Mouse (Mus musculus) left cerebral cortex, postnatal 25 days (tissue): ENCODE data around the gene Gm10563. TPM values are rescaled to one million over a fixed set of nuclear protein-coding genes. Genes with fewer than 3 reads are reported as not detected.
A peak's percentile ranks its signal among the peaks of the same experiment; 100 is the strongest.

Experiments
- DNase-seq, 2 experiments: peaks; one replicate each; pipeline ENCODE4 v3.0.0; 2022; ENCODE audit warnings: low spot score in 2 of 2, mixed read lengths in 1 of 2
- intact Hi-C: fragments of 180-260 bp; cut with DNase I; formaldehyde crosslinking; loops from one replicate; pipeline ENCODE4 v1.15.1; 2025
- total RNA-seq, 2 experiments: library from RNA; stranded (reverse); gene quantifications; 2 replicates each; pipeline ENCODE4 v1.2.3; 2021

Gm10563 gene
- total RNA-seq, 2 experiments from 2014 or later = not detected

- intact Hi-C loops = no loop called here
- DNase-seq = peak; percentile 94 to 97
Observed at GRCm38 (mm10) chr4:155601091-155601996, 43.9 kb downstream of the Gm10563 start, which contains the start of gene Slc35e2. TSS of gene Slc35e2 (plus strand) at chr4:155601416.

DNA sequence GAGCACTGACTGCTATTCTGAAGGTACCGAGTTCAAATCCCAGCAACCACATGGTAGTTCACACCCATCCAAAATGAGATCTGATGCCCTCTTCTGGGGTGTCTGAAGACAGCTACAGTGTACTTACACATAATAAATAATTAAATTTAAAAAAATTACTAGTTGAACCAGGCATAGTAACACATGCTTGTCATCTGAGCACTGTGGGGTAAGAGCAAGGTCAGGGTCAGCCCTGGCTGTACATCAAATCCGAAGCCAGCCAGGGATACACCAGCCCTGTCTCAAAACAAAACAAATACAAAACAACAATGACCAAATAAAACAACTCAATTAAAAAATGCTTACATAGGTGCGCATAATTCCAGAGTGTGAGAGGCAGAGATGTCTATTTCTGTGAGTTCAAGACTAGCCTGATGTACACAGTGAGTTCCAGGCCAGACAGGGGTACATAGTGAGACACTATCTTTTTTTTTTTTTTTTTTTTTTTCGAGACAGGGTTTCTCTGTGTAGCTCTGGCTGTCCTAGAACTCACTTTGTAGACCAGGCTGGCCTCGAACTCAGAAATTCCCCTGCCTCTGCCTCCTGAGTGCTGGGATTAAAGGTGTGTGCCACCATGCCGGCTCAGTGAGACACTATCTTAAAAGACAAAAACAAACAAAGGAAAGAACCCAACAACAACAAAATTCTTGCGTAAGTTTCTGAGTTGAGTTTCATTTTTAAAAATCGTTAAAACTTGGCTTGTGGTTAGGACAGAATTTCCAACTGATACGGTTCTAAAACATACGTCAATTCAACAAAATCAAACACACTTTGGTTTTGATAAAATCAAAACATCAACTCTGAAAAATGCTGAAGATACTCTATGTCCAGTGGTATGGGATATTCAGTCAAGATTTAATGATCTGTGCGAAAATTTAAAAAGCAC is 45.0 kb downstream of the Gm10563 start:
- no peak for DNase-seq
- intact Hi-C loops = no loop called here

GRCm38 (mm10) chr4:155598536-155598935 is 46.7 kb downstream of the Gm10563 start:
- no peak for DNase-seq
- intact Hi-C loops = no loop called here

DNA sequence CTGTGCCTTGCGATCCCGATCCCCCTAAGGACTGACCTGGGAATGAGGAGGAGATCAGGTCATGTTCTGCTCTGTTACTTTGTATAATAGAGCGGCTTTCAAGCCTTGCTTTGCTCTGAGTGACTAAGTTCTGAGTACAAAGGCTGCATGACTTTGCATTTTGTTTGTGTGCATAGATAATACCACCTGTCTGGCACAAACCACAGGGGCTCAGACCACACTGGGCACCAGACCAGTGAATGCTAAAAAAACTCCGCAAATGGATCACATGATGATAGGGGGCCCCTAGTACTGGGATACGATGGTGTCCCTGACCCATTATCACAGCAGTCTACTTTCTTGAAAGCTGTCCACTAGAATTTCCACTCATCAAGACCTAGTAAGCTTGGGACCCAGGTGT is 48.6 kb downstream of the Gm10563 start:
- intact Hi-C loops = no loop called here
- no peak for DNase-seq

DNA sequence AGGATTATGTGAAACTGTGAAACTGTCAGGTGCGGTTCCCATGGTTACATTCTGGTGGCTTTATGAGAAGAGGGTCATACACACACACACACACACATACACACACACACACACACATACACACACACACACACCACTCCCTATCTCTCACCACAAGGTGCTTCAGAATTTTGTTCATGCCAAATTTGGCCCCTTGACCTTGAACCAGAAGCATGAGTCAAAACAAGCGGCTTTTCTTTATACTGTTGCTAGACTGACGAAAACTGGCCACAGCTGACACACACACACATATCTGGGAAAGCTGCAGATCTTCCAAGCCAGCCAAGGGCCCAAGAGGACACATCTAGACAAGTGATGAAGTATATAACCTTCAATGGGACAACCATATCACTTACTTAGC is 49.4 kb downstream of the Gm10563 start:
- intact Hi-C loops = no loop called here
- no peak for DNase-seq

GRCm38 (mm10) chr4:155593780-155594179 is 51.4 kb downstream of the Gm10563 start:
- intact Hi-C loops = no loop called here
- DNase-seq = no peak

DNA sequence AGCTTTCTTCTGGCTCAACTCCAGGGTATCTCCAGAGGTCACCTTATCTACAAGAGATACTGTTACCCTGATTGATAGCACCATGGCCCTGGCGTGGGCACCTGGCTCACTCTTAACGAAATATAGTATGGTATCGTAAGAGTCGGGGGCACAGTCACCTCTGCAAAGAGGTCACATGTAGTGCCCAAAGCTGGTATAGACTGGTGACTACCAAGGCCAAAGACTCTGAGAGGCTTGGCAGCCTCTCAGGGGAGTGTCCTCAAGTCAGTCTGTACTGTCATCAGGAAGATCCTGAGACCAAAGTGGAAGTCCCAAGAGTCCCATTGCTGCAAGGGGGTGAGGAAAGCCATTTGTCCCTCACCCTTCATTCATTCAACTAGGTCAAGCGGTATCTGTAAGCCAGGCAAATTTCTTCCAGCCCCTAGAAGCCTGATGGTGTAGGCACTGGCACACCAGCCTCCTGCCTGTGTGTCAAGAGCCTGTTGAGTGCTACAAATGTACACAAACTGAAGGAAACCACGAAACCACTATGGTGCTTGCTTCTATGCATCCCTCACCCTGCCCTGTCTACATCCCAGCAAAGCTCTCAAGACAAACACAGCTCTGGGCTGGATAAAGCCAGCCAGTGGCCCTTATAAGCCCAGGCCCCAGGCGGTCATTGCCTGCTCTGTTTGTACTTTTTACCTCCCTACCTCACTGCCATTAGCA is 54.0 kb downstream of the Gm10563 start:
- DNase-seq = no peak

DNA sequence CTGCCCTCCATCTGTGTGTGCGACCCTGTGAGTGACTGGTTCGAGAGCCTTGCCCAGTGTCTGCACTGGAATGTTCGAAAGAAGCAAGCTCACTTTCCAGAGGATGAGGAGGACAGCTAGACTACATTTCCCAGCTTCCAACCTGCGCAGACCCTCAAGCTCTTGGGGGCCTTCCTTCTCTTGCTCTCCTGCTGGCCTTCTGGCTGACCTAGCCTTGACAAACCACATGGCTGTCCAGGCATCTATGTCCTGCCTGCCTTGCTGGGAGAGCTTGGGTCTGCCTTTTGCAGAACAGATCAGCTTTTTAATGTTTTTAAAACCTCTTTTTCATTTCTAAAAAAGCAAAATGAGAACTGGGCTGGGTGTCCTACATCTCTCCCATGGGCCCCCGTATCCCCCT is 55.9 kb downstream of the Gm10563 start:
- no peak for DNase-seq
- intact Hi-C loops = no loop called here

More for the DNA sequence above, 54.0 kb downstream of the Gm10563 start:
- intact Hi-C loops = no loop called here

- intact Hi-C loops = no loop called here
- DNase-seq = no peak
Observed at GRCm38 (mm10) chr4:155582279-155582905, 62.8 kb downstream of the Gm10563 start.

GRCm38 (mm10) chr4:155580420-155580819 is 64.8 kb downstream of the Gm10563 start:
- DNase-seq = peak; percentile 53 to 56
- intact Hi-C loops = loop anchor here (1.0 kb wide), 1 partner anchor 99 kb away; no protein-coding TSS in a partner anchor

- no peak for DNase-seq
Observed at GRCm38 (mm10) chr4:155578336-155579125, 66.7 kb downstream of the Gm10563 start.

DNA sequence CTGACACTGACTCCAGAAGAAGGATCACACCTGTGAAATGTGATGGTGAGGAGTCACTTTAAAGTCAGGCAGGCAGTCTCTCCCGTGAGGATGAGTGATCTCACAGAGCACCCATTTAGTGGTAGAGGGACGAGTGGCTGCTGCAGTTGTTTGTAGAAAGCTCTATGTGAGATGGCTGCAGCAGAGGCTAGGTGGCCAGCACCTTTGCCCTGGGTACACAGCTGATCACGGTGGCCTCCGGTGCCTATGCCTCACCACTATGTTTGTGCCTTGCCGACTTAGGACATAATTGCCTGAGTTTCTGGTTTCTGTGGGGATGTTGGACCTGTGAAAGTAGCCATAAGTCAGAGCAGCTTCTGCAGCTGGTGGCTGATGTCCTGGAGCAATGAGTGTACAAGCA is 67.5 kb downstream of the Gm10563 start:
- no peak for DNase-seq
- intact Hi-C loops = no loop called here

More at GRCm38 (mm10) chr4:155578336-155579125, 66.7 kb downstream of the Gm10563 start:
- intact Hi-C loops = no loop called here

GRCm38 (mm10) chr4:155577132-155577531 is 68.1 kb downstream of the Gm10563 start:
- intact Hi-C loops = no loop called here
- no peak for DNase-seq

DNA sequence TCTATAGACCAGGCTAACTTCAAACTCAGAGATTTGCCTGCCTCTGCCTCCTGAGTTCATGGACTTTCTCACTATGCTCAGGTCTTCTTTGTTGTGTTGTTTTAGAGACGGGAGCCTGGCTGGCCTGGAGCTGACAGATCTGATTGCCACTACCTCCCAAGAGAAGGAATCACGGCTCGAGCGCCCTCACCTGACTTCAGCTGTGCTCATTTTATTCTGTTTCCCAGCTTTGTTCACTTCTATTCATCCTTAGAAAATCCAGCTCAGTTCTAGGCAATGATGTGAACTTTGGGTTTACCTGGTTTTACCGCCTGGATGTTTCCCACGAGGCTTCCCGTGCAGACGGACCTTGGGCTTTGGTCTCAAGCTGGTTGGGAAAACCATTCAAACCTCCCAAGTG is 69.7 kb downstream of the Gm10563 start:
- intact Hi-C loops = no loop called here
- DNase-seq = no peak

DNA sequence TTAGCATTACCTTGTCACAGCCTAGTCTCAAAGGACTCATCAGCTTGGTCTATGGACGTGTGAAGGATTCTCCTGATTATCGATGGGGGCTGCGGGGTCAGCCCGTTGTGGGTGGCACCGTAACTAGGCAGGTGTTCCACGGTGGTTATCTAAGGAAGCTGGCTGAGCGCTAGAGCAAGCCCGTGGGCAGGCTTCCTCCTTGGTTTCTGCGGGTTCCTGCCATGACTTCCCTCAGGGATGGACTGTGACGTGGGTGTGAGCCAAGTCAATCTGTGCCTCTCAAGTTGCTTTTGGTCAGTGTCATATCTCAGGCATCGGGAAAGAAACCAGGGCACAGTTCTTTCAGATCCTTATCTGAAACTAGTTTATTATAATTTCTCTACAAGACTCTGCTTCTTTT is 70.3 kb downstream of the Gm10563 start:
- intact Hi-C loops = no loop called here

GRCm38 (mm10) chr4:155573876-155574275 is 71.3 kb downstream of the Gm10563 start:
- intact Hi-C loops = no loop called here
- no peak for DNase-seq

More for the DNA sequence above, 70.3 kb downstream of the Gm10563 start:
- no peak for DNase-seq

DNA sequence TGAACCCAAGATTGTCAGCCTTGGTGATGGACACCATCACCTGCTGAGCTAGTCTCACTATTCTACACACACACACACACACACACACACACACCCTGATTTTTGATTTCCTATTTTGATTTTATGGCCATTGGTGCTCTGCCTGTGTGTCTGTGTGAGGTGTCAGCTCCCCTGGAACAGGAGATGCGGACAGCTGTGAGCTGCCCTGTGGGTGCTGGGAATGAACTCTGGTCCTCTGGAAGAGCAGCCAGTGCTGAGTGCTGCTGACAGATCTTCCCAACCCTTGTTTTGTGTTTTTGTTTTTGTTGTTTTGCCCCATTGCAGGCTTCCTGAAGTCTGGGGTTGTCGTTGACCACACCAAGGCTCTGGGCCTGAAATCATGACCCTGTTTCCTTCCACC is 72.1 kb downstream of the Gm10563 start:
- intact Hi-C loops = no loop called here
- DNase-seq = no peak

DNA sequence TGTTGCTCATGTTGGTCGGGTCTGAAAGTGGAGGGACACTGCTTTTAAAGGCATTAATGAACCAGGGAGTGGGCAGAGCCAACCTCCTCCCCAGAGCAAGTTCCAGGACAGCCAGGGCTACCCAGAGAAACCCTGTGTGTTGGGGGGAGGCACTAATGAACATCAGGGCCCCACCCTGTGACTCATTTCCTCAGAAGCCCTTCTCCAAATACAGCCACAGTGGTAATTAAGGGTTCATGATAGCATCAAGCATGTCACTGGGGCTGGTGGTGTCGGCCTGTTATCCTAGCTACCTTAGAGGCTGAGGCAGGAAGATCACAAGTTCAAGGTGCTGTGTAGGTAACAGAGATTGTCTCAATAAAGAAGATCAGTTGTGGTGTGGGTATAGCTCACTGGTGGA is 73.8 kb downstream of the Gm10563 start:
- intact Hi-C loops = no loop called here
- no peak for DNase-seq
